Mouse (Mus musculus): Measurements from ENCODE around the gene Csf2ra. TPM values are rescaled to one million over a fixed set of nuclear protein-coding genes. Genes with fewer than 3 reads are reported as not detected.
"Not testable (repeated sequence)": the region's sequence is repeated elsewhere in the genome, so short reads cannot be mapped to it uniquely, and the experiment has no call there.

Csf2ra gene
- polyA plus RNA-seq, 1 experiment = 192 TPM

DNA sequence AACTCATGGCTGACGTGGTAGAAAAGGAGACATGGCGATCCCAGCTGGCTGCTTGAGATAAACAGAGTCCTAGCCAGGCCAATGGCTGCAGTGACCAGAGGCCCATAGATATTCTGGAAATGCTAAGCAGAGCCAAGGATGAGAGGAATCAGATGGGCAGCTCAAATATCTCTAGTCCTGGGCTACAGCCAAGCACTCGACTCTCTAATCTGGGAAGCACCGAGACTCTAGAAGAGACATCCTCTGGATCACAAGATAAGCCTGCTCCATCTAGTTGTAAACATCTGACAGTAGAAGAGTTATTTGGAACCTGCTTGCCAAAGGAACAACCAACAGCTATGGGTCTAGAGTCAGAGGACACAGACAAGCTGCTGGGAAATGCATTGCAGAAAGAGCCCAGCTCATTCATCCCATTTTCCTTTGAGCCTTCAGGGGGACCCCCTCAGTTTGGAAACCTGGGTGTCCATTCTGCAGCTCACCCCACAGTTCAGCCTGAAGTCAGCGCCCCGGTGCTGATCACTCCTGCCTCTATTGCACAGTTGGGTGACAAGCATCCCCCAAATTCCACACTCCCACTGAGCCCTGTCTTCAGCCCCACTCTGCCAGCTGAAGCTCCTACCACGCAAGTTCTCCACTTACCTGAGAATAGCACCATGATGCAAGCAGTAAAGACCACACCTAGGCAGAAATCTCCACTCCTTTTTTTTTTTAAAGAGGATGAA, 28.1 kb upstream of the Csf2ra start:
- DNase-seq (ENCODE audit: low read depth) = no peak
- no peak for TF ChIP-seq CTCF (IDR thresholded peaks at IDR 0.05; ENCODE audit: borderline replicate concordance, extremely low read depth, insufficient read depth, insufficient read length)
- no peak for TF ChIP-seq POLR2A (IDR thresholded peaks at IDR 0.05; ENCODE audit: borderline replicate concordance, extremely low read depth, insufficient read depth, insufficient read length, poor library complexity, severe bottlenecking)

DNA sequence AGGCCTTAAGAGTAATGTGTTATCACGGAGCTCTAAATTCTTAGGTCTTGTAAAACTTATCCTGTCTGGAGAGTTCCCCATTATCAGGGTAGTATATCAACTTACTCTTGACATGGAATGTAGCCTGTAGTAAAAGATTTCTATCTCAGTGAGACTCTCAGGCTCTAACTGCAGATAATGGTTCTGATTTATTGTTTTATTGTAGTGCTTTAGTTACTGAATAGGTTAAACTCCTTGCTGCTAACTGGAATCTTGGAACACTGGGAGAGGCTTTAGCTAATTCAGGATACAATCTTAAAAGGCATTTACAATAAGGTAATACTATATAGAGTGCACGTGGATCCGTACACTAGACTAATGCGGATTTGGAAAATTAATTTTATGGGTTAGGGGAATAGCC, 19.1 kb upstream of the Csf2ra start:
- not testable (repeated sequence) for DNase-seq (ENCODE audit: low read depth)

DNA sequence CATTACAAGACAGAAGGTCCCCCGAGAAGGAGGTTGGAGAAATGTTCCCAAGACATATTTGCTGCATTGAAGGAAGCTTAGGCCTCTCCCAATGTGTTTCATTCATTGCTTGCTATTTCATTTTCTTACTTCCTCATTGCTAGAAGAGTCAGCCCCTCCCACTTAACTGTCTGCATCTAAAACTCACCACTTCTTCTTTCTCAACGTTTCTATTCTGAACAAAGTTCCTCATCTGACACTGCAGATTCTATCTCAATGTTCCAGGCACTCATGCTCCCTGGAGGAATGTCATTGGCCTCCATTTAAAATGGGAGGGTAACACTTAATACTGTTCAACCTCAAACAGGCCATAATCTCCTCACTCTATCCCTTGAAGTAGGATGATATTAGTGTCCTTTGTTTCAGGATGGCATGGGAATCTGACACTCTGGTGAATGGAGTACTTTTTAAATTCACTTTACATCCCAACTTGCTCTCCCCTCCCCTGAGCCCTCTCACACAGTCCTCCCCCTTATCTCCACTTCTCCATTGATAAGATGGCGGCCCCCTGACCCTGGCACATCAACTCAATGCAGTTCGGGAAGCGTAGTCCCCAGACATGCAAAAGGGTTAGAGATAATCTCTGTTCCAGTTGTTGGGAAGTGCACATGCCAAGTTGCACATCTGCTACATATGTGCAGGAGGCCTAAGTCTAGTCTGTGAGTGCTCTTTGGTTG, 16.6 kb upstream of the Csf2ra start:
- DNase-seq (ENCODE audit: low read depth) = no peak
- TF ChIP-seq CTCF (IDR thresholded peaks at IDR 0.05; ENCODE audit: borderline replicate concordance, extremely low read depth, insufficient read depth, insufficient read length) = no peak
- TF ChIP-seq POLR2A (IDR thresholded peaks at IDR 0.05; ENCODE audit: borderline replicate concordance, extremely low read depth, insufficient read depth, insufficient read length, poor library complexity, severe bottlenecking) = no peak

DNA sequence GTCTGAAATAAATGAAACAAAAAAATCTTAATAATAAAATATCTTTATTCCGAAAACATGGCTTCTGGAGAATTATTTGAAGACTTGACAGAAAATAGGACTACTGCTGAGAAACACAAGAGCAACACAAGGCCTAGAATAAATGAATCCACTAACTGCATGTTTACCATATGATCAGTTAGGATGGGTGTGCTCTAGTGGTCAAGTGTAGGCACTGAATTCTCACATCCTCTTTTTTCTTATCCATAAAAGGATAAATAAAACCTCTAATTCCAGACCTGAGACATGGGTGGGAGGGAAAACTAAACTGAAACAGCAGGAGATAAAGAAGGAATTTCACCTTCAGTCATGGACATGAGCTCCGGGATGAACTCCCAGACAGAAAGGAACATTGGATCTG, 9.7 kb upstream of the Csf2ra start:
- no peak for DNase-seq (ENCODE audit: low read depth)
- TF ChIP-seq POLR2A (IDR thresholded peaks at IDR 0.05; ENCODE audit: borderline replicate concordance, extremely low read depth, insufficient read depth, insufficient read length, poor library complexity, severe bottlenecking) = no peak
- no peak for TF ChIP-seq CTCF (IDR thresholded peaks at IDR 0.05; ENCODE audit: borderline replicate concordance, extremely low read depth, insufficient read depth, insufficient read length)

DNA sequence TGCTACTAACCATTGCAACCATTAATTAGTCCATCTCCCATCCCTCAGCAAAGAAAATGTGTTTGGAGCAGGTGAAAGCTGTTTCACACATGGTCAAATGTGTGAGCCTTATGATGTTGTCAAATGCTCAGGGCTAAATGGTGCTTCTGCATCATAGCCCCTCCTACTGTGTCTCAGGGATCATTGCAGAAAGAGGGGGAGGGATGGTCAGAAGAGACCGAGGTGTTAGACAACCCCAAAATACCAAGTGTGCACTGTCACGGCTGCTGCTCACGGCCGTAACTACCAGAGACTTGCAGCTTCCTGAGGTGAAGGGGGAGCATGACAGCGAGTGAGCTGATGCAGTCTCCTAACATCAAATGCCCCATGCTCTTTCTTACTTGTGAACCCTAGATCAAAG, 6.3 kb upstream of the Csf2ra start:
- no peak for DNase-seq (ENCODE audit: low read depth)
- TF ChIP-seq POLR2A (IDR thresholded peaks at IDR 0.05; ENCODE audit: borderline replicate concordance, extremely low read depth, insufficient read depth, insufficient read length, poor library complexity, severe bottlenecking) (no peak), CTCF (IDR thresholded peaks at IDR 0.05; ENCODE audit: borderline replicate concordance, extremely low read depth, insufficient read depth, insufficient read length) (no peak)

DNA sequence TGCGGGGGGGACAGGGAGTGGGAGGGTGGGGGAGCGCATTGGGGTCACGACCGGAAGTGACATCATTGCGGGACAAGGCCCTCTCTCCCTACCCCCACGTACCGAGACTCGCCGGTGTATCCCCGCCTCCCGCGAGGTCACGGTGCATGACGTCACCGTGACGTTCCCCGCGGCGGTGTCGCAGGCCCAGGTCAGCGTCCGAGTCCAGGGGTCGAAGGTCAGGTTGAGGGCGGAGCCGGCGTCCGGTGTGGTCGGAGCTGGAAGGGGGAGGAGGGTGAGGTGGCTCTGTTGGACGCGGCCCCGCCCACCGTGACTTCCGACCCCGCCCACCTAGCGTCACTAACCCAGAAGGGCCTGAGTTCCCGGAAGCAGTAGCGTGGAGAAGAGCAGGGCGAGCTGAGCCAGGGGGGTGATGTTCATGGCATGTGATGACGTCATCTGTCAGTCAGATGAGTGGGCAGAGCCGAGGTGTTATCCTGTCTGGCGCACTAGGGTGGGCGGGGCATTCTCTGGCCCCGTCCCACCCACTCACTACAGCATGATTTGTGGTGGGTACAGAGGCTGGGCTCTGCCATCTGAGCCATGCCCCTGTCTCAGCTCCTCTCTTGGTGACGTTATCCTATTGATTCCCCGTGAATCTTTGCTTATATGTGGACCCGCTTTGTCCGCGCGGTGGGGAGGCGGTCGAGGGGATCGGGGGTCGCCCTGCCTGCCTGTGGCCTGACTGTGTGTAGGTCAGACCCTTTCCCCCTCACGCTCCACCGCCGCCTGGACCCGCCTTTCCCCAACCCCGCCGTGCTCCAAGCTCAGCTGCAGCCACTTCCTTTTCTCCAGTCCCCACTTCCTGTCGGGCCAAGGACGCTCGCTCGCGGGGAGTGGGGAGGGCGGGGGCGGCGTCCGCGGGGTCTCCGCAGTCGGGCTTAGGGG, 1.0 kb downstream of the Csf2ra start:
- peak; percentile 97 for DNase-seq (ENCODE audit: low read depth)
- TF ChIP-seq CTCF (IDR thresholded peaks at IDR 0.05; ENCODE audit: borderline replicate concordance, extremely low read depth, insufficient read depth, insufficient read length) (no peak), POLR2A (IDR thresholded peaks at IDR 0.05; ENCODE audit: borderline replicate concordance, extremely low read depth, insufficient read depth, insufficient read length, poor library complexity, severe bottlenecking) (peak; percentile 15; the same call in 1 of the 2 replicates)

DNA sequence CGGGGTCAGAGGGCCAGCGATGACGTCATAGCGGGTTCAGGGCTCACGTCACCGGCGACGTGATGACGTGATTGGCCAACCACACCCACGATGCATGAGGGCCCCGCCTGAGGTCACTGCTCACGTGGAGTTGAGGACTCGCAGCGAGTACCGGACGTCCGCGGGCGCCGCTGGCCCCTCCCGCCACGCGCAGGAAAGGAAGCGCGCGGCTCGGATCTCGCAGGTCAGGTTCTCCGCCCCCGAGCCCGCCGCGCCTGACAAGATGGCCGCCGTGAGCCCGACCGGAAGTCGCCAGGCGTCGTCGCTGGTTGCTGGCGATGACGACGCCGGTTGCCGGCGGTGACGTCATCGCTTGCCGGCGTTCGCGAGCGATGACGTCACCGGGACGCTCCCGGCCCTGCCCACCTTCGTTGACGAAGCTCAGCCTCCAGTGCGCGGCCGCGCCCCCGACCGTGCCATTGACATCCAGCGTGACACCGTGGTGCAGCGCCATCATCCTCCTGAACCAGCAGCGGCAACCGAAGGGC, 1.8 kb downstream of the Csf2ra start:
- peak; percentile 94 for DNase-seq (ENCODE audit: low read depth)
- TF ChIP-seq POLR2A (IDR thresholded peaks at IDR 0.05; ENCODE audit: borderline replicate concordance, extremely low read depth, insufficient read depth, insufficient read length, poor library complexity, severe bottlenecking) (0 out of 2 replicates have a peak, but pooled peaks have one; percentile 20), CTCF (IDR thresholded peaks at IDR 0.05; ENCODE audit: borderline replicate concordance, extremely low read depth, insufficient read depth, insufficient read length) (no peak)

DNA sequence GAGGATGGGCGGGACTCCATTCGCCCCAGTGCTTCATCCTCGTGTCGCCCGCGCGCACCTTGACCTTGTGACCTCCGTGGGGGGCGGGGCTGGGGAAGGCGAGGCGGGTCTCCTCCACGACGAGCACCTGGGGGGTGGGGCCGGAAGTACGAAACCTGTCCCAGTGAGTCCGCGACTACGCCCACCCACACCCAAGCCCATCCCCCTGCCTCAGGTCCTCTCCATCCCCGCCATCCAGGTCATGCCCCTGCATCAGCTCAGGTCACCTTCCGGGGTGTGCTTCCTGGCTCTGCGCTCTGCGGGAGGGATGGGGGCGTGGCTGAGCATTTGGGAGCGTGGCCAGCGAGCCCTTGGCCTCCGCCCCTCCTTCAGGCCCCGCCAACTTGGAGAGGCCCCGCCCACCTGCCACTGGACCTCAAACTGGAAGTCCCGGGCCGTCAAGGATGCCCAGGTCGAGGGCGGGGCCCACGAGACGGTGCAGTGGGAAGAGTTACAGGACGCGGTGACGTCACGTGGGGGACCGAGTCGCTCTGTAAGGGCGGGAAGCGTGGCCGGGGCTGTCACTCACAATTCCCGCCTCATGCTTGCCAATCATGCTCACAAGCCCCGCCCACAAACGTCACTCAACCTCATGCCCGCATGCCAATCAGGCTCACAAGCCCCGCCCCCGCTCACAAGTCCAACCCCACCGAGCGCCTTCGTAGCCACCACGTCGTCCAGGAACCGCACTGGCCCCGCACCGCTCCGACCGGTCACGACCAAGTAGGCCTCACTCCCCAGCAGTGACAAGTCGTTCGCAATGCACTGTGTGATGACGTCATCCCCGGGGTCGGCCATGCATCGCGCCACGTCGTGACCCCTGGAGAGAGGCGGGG, 2.5 kb downstream of the Csf2ra start:
- DNase-seq (ENCODE audit: low read depth) = peak; percentile 97
- TF ChIP-seq CTCF (IDR thresholded peaks at IDR 0.05; ENCODE audit: borderline replicate concordance, extremely low read depth, insufficient read depth, insufficient read length) = no peak

DNA sequence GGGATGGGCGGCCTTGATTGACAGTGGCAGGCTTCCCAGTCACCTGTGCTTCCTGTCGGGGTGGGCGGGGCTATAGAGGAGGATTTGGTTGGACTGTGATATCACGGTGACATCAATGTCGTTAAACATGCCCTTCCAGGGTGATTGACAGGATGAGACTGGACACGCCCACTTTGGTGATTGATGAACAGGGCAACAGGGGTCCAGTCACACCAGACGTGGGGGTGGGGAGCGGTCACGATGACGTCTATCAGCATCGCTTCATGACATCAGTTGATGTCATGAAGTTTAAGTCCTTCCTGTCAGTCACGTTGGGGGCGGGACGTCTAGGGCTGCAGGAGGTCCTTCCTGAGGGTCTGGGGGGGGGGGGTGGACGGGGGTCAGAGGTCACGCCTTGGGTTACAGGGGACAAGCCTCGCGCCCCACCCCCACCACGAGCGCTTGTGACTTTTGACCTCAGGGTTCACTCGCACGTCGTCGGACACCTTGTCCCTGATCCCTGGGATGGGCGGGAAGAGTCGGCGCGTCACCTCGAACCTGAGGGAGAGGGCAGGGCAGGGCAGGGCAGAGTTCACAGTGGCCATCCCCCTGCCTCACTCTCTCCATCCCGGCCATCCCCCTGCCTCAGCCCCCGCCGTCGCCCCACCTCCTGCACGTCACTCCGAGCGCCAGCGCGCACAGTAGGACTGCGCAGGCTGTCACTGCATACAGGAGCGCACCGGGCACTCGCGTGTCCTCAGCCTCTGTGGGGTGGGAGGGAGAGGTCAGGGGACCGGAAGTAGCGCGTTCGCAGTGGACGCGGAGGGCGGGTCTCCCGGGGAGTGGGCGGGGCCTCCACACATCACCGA, 3.3 kb downstream of the Csf2ra start:
- TF ChIP-seq CTCF (IDR thresholded peaks at IDR 0.05; ENCODE audit: borderline replicate concordance, extremely low read depth, insufficient read depth, insufficient read length) (no peak), POLR2A (IDR thresholded peaks at IDR 0.05; ENCODE audit: borderline replicate concordance, extremely low read depth, insufficient read depth, insufficient read length, poor library complexity, severe bottlenecking) (no peak)
- peak; percentile 12 for DNase-seq (ENCODE audit: low read depth)
